Mouse (Mus musculus): ENCODE measurements around the gene Nup35.

Nup35 gene

GRCm38 (mm10) chr2:80616854-80617737 is at the start of gene Nup35, which contains the start of gene Dusp19:
TSS of gene Nup35 (plus strand) at chr2:80617236.
TSS of gene Dusp19 (plus strand) at chr2:80617045.
- peak; percentile 97 for DNase-seq

DNA sequence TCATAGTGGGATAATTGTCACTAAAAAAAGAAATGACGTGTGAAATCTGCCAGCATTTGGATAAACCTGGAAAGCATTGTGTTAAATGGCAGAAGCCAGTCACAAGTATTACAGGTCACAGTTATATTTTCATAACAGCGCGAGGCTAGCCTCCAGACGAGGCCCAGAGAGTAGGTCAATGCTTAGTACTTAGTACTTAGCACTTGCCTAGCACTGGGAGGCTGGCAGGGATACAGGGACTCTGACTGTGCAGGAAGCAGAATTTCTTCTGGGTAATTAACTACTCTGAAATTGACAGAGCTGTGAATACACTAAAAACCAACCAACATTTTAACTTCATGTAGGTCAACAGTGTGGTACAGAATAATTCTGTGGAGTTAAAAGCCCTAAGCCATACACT is 49.6 kb upstream of the Nup35 start:
- DNase-seq = no peak

DNA sequence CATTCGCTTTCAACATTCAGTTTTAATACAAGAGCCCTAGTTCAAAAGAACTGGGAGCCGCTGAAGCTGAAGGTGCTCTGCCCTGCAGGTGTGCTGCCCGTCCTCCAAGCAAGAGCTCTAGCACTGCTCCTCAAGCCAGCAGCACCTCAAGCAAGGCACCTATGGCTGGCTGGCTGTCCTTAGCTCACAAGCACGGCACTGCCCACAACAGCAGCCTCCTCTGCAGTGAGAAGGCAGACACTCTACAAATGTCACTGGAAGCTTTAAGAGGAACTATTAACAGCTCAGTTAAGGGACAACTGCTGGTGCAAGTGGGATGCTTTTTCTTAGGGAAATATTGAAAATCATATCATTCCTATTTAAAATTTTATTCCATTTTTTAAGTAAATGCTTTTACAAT is 46.4 kb upstream of the Nup35 start:
- DNase-seq = no peak

DNA sequence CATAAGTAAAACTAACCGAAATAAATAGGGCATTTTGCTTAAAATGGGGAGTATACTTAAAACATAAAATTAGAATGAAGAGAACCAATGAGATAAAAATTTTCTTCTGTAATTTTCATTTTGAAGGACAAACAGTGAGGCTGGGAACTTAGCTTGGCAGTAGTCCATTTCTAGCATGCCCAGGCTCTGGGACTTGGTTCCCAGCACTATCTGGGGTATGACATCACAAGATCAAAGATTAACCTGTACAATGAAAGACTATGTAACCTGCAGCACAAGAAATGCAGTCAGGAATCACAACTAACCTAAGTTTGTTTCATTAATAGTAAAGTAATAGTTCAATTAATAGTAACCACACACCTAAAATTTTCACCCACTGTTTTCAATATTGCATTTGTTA is 39.8 kb upstream of the Nup35 start:
- DNase-seq = peak; percentile 56

GRCm38 (mm10) chr2:80579253-80579891 is 37.7 kb upstream of the Nup35 start:
- DNase-seq = no peak

GRCm38 (mm10) chr2:80580311-80580961 is 36.6 kb upstream of the Nup35 start:
- peak; percentile 31 for DNase-seq

DNA sequence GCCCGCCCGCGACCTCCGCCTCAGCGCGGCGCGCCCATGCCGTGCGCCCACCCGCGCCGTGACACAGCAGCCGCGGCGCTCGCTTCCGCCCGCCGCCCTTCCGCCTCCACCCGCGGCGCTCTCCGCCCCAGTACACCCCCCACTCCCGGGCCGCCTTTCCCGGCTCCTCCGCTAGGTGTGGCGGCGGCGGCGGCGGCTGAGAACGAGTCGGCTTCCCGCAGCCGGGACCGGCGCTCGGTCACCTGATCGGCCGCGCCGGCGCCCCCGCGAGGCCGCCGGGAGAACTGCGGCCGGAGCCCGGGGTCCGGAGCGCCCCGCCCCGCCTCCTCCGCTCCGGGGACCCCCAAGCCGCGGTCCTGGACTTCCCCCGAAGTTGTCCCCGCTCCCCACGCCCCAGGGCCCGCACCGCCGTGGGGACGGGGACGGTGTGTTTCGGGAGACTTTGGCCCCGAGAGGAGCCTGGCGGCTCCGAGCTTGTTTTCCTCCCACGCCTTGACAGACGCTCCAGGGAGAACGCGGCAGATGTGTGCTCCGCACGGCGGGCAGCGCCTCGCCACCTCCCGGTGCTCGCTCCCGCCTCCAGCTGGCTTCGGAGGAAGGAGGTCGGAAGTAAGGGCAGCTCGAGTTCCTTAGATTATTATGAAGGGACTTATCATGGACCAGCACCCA is 35.9 kb upstream of the Nup35 start, which contains the start of gene Nckap1:
Gene Nckap1, minus strand, starts transcription at position 338 of the 669 bp plus-strand sequence.
- peak; percentile 90 for DNase-seq

DNA sequence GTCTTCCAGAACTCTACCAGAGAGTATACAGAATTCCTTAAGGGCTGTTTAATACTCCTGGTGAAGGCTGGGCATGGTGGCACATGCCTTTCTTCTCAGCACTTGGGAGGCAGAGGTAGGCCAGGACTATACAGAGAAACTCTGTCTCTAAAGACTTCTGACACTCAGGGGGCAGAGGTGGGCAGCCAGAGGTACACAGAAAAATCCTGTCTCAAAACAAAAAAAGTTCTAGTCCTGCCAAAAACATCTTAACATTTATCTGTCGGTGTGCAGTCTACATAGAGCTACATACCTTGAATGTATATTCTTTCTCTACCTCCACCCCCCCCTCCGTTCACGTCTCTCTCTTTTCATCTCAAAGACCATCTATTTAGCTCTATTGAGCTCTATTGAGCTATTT is 34.7 kb upstream of the Nup35 start:
- DNase-seq = no peak

DNA sequence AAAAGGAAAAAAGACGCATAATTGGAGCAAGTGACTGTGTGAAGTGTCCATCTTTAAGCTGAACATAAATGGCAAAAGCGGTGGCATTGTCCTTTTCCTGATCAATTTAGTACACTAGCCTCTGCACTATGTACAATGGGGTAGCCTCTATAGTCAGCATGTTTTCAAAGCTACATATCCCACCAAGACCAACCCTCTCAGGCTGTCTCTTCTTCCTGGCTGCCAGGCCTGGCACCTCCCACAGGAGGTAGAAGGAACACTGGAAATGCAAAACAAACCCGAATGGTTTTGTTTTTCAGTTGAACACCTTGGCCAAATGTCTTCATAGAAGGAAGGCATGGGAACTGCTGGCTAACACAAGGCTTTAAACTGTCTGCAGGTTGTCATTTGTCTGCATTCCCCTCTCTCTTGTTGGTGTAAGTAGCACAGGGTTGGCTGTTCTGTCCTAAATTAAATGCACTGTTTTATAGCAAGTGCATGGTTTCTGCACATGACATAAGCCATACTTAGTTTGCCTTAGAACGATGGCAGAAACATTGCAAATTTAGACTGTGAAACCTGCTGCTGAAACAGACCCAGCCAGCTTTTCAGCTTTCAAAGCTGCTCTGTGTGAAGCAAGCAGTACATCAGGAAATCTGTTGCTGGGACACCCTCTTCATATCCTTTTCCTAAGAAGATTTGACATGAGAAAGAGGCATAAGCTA is 22.7 kb upstream of the Nup35 start:
- DNase-seq = no peak

- DNase-seq = no peak
Observed at GRCm38 (mm10) chr2:80596960-80597359, 20.1 kb upstream of the Nup35 start.

- no peak for DNase-seq
Observed at GRCm38 (mm10) chr2:80599850-80600249, 17.2 kb upstream of the Nup35 start.

DNA sequence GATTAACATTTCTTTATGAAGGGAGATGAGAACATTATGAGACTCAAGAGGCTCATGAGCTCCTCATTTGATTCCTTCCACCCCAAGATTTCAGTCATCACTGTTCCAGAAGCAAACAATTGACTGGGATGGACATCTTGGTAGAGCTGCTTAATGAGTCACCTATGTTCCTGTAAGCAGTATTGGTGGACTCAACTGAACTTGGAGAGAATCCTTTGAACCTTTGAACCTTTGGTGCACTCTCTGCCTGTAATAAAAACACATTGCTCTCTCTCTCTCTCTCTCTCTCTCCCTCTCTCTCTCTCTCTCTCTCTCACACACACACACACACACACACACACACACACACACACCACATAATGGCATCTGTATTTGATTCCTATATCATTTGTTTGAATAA is 16.4 kb upstream of the Nup35 start:
- peak; percentile 55 for DNase-seq

DNA sequence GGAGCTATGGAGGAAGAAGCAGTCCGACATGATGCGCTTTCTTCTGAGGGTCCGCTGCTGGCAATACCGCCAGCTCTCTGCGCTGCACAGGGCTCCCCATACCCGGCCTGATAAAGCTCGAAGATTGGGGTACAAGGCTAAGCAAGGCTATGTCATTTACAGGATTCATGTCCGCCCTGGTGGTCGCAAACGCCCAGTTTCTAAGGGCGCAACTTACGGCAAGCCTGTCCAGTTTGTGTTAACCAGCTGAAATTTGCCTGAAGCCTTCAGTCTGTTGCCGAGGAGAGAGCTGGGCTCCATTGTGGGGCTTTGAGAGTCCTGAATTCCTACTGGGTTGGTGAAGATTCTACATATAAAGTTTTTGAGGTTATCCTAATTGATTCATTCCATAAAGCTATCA is 14.3 kb upstream of the Nup35 start:
- no peak for DNase-seq

DNA sequence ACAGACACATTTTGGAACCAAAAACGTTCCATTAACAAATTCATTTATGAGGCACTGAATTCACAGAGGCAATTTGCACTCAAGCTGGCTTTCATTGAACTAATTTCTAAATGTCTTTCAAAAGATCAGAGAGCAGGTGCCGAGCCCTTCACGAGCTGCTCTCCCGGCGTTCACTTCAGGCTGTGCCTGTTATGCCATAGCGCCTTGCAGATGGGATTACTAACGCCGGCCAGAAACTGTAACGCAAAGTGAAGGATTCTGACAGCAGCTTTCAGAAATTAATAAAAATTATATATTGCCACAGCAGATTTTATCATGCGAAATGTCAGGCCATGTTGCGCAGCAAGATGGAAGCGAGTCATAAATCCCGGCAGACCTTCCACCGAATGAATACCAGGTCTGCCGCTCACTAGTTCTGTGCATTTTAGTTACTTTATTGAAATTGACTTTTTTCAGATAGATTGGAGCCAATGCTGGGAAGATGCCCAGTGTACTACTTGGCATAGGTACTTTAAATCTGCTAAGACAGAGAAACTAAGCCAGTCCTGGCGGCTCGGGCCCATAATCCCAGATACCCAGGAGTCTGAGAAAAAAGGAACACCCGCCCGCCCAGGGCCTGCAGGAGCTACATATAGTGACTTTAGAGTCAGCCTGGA is 13.1 kb upstream of the Nup35 start:
- no peak for DNase-seq

DNA sequence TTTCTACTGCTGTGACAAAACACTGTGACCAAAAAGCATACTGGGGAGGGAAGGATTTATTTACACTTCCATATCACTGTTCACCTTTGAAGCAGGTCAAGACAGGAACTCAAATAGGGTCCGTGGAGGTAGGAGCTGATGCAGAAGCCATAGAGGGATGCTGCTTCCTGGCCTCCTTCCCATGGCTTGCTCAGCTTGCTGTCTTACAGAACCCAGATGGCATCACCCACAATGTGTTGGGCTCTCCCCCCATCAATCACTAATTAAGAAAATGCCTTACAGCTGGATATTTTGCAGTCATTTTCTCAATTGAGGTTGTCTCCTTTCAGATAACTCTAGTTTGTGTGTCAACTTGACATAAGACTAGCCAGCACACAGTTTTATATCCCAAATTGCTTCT is 4.8 kb upstream of the Nup35 start:
- no peak for DNase-seq

DNA sequence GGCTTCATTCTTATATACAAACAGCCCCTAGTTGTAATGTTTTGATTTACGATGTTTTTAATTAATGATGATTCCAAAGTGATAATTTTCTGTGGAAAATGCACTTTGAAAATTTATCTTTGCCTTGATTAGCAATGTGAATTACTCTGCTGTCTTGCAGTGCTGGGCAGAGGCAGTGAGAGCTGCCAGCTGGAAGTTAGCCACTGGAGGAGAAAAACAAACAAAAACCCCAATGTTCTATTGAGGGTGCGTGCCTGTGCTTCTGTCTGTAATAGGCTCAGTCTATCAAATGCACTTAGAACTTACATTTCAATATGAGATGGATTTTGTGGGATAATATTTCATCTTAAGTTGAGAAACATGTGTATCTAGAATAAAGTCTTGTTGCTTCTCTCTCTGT is 4.2 kb upstream of the Nup35 start:
- DNase-seq = no peak

DNA sequence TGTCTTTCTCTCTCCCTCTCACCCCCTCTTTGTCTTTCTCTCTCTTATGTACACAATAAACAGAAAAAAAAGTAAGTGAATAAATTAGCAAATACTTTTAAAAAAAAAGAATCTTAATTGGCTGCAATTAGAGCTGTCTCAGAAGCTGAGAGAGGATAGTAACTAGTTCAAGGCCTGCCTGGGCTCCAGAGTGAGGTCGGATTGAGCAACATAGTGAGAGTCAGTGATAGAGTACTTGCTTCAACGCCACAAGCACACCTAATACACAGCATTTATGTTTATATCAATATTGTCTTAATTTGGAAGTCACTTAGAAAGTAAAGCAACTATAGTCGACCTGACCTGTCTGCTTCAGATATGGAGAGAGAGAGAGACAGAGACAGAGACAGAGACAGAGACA is 2.0 kb downstream of the Nup35 start:
- no peak for DNase-seq

DNA sequence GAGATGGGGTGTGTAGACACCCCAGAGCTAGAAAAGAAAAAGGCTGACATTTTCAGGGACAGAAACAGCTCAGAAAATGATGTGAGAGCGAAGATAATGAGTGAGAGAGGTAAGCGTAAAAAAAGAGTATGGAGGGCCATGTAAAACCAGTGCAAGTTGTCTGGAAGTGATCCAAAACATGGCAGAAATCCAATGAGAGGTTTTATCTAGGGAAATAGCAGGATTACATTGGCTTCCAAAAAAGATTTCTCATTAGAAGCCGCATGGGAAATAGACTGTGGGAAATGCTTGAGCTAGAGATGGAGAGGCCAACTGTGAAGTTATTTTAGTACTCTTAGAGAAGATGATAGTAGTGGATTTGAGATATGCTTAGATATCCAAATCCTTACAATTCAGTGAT is 4.9 kb downstream of the Nup35 start:
- no peak for DNase-seq

DNA sequence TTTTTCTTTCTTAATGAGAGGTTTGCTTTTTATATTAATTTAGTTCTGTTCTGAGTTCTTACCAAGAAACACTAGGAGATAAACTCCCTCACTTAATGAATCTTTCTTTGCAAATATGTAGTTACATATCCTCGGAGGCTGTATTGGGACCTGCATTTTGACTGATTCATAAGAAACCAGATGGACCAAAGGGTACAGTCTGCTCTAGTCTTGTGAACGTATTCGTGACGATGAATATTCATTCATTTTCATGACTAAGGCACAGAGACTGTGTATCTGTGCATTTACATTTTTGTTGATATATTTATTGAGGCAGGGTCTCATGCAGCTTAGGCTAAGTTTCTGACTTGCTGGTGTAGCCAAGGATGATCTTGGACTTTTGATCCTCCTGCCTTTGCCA is 7.5 kb downstream of the Nup35 start:
- no peak for DNase-seq

DNA sequence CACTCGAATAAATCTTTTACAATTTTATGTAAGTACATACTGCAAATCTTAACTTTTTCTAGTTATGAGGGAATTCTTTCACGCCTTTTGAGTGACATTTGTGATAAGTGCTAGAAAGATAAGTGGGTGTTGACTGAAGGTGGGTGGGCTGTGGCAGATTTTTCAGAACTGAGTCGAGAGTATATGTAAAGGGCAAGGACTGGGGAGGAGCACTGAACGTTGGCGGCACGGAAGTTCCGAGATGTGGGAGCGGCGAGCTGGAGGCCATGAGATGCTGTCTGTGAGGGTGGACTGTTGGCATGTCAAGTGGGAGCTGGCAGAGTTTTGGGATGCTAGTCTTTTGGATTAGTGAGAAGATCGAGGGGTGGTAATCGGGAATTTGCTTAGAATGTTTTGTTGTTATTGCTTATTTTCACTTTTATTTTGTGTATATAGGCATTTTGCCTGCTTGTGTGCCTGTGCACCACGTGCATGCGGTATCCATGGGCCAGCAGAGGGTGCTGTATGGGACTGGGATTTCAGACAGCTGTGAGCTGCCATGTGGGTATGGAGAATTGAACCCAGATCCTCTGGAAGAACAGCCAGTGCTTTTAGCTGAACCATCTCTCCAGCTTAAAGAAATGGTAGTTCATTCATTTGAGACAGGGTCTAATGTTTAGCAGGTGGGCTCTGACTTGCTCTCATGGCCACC is 15.4 kb downstream of the Nup35 start:
- DNase-seq = no peak

Data from kidney, adult 9 months (tissue).